Mouse (Mus musculus) urinary bladder, postnatal 36 days (tissue): ENCODE results near the gene Psmc1.

Experiments used
- DNase-seq, 2 experiments: peaks; one replicate each; pipeline ENCODE4 v3.0.0; 2022; ENCODE audit warnings: low spot score in 2 of 2, mixed read lengths in 1 of 2

Psmc1 gene

DNA sequence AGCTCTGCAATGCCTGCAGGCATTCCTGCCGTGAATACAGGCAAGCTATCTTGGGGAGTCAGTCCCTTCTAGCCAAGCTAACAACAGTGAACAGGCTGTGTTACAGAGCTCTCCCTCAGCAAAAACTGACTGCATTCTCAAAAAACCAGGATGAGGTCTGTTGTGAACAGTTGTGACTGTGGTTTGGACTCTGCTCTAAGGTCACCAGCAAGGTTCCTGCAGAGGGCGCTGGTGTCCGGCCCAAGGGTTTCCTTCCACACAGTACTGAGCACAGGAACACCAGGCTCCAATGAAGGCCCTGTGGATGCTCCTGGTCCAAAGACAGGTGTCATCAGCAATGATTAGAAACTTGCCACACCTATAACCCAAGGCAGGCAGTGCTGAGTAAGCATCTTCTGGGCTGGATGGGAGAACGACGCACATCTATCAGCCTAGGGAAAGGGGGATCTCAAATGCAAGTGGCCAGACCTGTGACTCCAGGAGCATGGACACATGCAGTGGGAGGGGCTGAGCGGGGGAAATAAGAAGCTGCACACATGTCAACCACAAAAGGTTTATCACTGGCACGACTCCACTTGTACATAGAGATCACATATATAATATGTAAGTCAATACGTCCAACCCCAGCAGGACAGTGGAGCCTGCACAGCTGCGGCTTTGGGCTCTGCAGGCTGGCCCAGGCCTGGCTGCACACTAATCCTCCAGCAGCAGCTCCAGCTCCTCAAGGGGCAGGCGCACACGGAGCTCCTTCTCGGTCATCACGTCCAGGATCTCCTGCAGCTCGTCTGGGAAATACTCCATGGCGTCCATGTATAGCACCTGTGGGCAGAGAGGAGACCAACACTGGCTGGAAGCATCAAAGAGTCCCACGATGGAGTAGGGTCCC, 15.2 kb downstream of the Psmc1 start:
- no peak for DNase-seq

DNA sequence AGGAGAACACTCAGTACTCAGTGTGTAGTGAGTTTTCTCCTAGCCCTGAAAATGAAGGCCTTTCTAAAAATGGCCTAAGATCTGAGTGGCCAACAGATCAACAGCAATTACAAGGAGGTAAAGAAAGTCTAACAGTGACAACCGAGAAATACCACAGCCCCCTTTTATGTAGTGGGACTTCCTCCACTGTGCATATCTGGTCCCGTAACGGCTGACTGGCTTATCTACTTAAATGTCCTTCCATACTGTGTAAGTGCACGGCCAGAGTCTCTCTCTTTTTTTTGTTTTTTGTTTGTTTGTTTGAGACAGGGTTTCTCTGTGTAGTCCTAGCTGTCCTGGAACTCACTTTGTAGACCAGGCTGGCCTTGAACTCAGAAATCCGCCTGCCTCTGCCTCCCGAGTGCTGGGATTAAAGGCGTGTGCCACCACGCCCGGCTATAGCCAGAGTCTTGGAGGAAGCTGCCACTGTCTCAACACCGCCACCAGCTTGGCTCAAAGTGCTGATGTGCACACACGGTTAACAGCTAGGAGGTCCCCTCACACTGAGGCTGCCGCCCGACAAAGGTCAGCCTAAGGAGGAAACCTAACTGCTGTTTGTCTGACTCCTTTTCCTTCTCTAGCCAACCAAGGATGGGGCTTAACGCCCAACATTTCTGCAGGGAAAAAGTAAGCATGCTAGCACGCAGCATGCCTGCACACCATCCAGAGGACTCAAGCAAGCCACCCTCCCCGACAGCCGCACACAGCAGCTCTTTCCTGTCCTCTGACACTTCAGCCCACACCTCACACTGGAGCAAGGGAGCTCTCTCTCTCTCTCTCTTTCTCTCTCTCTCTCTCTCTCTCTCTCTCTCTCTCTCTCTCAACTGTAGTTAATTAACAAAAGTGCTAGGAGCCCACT, 17.3 kb downstream of the Psmc1 start:
- DNase-seq = no peak

DNA sequence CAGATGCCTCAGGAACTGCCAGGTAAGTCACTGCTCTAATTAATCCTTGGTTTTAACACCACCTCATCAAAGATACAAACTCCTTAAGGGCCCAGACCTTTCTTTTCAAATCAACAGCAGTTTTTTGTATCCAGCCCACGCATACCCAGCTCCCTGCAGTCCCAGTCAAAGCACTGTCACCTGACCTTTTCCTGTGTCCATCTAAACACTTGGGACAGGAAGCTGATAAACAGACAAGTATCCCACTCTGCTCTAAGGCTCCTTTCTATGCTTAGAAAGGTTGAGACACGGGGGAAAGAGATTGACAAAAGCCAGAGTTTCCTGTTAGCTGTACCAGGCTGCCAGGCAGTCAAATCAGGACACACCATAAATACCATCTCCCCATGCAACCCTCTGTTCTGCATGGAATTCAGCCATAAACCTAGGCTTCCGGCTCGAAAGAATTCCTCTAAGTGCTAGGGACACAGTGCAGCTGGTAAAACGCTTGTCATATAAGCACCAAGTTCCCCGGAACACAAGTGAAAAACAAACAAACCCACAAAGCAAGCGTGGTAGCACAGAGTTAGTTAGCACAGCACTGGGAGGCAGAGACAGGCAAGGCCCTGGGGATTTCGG, 18.0 kb downstream of the Psmc1 start:
- no peak for DNase-seq

DNA sequence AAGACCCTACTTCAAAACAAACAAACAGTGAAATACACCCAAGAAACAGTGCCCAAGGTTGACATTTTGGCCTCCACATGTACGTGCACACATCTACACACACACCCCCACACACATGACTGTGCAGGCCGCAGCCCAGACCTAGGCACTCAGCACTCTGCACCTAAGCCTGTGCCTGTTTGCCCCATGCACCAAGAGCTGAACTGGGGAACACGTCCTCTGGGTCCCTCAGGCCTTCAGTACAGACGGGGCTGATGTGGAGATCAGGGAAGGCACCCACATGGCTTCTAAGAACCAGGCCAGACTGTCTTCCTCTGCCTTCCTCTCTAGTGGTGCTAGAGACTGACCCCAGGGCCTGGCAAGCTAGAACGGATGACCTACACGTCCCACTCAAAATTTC, 18.6 kb downstream of the Psmc1 start:
- DNase-seq = no peak

DNA sequence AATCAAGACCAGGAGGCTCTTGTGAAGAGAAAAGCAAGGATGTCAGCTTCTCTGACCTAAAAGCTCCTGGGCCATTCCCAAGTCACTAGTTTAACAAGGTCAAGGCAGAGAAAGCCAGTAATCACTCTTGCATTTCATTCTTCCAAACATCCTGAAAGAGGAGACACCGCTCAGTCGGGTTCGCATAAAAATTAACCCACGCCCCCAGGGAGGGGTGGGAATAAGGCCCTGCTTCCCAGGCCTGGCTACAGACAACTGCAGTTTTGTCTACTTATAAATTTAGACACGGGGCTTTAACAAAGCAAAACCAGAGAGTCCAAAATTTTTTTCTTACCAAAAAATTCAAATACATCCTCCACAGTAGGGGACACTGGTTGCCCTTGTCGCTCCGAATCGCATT, 19.0 kb downstream of the Psmc1 start:
- no peak for DNase-seq

DNA sequence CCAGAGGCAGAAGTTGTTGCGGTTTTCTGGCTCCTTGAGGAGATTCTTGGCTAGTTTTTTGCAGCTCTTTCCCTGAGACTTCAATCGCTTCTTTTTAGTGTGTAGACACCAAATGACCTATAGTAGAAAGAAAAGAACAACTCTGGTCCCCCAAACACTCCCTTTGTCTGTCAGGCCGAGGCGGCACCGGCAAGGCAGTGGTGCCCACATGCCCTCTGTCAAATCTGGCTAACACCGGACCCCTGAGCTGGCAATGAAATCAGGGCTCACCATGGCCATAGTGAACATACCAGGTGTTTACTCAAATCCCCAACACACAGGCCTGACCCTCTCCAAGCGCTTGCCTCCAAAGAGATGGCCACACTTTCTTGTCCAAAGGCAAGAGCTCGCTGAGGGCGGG, 21.2 kb downstream of the Psmc1 start:
- no peak for DNase-seq

DNA sequence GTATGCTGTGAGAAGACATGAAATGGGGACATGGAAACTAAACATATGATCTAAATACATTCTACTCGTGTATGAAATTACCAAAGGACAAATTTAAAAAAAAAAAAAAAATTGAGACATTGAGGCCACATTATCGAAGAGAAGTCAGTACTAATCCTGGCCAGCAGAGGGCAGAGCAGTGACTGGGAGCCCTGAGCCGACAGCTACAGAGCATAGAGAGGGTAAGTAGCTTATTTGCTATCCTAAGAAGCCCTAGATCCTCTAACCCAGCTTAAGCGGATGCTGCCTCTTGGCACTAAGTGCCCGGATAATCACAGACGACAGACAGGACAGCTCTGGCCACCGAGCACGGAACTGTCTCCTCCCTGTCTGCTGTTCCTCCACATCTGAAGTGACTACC, 21.7 kb downstream of the Psmc1 start:
- DNase-seq = peak; percentile 35 to 61

DNA sequence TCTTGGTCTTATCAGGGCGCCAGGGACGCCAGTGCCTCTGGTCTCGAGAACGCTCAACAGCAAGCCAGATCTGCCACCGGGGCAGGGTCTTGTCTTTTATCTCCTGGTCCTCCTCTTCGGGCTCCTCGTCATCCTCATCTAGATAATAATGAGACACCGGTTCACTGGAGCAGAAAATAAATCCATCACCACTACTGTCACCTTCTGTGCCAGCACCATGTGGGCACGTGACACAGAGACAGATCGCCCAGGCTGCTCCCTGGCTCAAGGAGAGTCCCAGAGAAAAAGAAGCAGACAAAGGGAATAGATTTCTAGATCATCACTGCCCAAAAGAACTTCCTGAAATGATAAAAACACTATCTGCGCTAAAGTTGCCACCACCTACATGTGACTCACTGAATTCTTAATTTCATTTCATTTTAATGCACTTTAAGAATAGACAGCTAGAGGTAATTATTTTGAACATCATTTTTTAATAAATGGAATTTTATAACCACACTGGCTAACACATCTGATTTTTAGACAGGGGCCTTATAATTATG, 24.5 kb downstream of the Psmc1 start:
- DNase-seq = no peak

DNA sequence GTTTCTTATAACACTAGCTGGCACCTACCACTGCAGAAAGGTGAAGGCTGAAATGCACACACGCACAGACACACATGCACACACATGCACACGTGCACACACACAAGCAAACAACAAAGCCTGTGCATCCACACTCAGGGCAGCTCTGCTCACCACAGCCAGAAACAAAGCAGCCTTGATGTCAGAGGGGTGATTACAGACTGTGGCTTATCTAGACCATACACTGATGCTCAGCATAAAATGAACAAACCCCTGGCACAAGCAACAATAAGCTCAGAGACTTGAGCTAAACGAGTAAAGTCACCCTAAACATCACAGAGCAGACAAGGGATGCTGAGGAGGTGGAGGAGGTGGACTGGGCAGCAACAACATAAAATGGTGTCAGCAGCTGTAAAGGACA, 25.2 kb downstream of the Psmc1 start:
- no peak for DNase-seq

DNA sequence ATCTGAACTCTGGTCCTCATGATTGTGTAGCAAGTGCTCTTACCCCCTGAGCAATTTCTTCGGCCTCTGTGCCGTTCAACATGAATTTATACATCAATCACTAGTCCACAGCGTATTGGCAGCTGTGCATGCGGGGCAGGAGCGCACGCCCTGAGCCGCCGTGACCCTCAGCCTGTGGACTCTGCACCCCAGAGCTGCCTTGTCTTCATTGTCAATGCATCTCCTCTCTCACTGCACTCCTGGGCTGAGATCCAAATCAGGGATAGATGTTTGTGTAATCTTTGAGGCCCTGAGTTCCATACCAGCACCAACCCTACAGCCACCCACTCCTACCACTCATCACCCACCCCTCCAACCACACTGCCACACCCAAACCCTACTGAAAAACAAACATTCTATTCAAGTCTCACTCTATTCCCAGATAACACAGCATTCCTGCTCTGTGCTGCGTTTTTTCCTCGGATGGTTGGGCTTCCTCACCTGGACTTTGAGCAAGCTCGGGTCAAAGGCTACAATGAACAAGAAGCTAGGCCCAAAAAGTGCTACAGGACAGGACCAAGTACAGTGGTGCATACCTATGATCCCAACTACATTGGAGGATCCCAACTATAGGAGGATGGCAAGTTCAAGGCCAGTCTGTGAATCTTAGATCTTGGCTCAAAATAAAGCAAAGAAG, 33.0 kb downstream of the Psmc1 start:
- DNase-seq = no peak

DNA sequence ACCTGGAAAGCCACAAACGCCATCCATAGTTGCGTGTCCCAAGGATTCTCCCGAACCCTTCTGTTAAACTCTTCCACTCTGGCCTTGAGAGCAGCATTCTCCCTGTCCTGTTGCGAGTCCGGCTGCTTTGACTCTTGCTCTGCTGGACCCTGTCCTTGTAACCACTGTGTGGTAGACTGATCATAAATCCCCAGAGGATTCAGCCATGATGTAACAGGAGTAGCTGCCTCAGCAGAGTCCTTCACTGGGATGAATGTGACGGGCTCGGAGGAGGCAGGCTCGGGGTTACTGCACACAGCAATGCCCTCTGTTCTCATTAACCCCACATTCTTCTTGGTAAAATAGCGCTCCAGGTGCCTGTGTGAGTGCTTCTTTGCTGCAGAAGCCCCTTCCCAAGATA, 33.8 kb downstream of the Psmc1 start:
- DNase-seq = no peak

DNA sequence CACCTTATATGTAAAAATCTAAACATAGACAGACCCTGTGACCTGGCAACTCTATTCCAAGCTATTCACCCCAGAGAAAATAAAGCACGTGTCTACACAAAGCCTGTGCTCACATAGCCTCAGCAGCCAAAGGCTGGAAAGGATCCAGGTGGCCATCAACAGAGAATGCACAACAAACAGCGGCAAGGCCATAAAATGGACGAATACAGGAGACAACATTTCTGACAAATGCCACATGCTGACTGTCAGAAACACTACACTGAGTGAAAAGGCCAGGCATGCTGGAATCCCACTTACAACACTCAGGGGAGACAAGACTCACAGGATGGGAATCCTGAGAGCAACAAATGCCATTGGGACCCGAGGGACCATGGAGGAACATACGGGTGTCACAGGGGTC, 34.3 kb downstream of the Psmc1 start:
- no peak for DNase-seq

DNA sequence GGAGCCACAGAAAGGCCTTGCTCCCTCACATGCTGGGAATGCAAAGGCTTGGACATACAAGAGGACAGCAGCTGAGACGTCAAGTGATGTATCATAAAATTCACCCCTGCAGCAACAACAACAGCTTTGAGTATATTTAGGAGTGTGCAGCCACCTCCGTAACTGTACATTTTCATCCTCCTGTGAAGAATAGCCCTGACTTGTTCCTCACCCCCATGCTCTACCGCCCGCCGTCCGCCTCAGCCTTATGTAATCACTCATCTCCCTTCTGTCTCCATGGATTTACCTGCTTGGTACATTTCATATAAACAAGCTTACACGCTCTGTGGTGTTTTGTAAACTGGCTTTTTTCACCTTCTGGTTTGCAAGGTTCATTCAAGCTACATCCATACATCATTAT, 42.5 kb downstream of the Psmc1 start:
- no peak for DNase-seq

DNA sequence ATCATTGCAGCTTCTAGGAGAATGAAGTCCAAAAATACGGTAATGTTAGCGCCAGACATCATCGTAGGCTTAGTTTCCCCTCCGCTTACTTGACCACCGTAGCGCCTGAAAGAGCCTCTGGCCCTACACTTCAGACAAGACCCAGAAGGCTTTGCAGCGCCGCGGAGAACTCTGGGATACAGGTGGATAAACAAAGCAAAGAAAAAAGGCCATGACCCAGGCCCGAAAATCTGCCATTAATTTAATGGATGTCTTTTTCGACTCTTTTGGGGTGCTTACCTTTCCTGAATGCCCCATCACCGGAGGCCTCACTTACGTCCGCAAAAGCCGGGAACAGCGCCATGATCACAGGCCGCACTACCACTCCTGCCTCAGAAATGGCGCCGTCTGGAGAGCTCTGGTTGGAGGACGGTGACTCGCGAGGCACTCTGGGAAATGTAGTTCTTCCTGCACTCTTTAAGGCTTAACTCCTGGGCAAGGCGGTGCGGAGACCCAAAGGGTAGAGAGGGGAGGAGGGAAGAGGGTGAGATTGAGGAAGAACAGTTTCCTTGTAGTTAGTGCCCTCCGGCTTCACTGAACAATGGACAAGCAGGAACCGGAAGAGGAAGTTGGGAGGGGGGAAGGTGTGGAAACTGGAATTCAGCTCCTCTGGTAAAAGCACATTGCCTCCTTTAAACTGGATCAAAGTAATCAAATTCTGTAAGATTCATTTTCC, 49.5 kb downstream of the Psmc1 start, which contains the start of gene Nrde2:
TSS of gene Nrde2 (minus strand) at position 393 of the 715 bp plus-strand sequence.
- DNase-seq = peak; percentile 86 to 90

DNA sequence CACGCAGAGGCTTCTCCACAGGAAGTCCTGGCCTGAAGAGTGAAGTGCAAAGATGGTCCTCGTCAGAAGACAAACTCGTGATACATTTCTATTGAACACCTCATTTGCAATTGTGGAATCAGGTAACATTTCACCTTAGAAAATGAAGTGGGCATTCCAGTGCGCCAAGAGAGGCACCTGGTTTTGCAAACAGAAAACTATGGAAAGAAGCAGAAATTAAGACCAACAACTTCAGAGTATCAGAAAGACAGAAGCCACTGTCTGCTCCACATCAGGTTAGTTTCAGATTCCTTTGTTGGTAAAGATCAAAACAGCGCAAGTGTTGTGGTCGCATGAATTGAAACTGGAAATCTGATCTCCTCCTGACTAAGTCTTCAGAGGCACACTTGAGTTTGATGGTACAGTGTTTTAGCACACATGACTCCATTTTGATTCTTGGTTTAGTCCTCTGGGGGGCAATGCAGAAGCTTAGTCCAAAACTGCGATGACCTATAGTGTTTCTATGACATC, 55.1 kb downstream of the Psmc1 start:
- no peak for DNase-seq

DNA sequence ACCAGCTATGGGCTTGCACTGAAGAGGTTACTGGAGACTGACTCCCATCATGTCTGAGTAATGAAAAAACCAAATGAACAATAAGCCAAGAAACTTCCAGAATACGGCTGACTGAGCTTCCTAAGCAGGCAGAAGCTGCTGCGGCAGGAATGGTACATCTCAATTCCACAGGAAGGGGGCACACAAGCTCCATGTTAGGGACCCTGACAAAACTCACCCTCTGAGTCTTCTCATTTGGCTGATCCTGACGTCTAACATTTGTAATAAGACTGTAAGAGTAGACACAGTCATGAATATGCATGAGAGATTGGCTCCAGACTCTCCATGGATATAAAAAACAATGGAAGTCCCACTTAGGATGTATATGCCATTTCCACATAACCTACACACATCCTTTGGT, 56.2 kb downstream of the Psmc1 start:
- no peak for DNase-seq

DNA sequence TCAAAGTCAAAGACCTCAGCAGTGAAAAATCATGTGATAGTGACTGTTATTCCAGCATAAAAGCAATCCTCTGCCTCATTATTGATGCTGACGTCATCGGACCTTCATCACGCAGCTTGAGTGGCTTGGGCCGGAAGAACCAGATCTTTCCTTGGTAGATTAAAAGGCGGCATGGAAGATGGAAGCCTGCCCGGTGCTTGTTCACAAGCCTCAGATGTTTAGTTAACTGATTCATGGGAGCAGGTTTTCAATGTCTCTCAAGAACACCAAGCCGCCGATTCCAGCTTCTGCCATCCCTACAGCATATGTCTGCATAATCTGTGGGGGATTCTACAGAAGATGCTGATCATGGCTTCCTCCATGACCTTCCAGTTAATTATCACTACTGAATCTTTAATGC, 57.0 kb downstream of the Psmc1 start:
- DNase-seq = no peak

DNA sequence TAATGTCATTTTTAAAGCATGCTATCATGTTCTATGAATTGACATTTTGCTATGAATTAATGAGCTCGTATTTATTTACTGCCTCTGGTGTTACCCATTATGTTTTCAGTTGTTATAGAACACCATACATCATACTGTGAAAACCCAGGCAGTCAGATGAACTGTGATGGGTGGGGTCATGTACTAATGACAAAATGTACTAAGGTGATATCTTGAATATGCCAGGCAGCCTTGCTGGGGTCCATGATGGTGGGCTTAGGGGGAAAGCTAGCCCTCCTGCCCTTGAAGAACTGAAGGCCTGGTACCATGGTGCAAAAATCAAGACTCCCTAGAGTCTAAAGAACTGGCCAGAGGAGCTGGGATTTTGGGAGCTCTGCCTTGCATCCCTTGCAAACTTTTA, 57.5 kb downstream of the Psmc1 start:
- DNase-seq = no peak

DNA sequence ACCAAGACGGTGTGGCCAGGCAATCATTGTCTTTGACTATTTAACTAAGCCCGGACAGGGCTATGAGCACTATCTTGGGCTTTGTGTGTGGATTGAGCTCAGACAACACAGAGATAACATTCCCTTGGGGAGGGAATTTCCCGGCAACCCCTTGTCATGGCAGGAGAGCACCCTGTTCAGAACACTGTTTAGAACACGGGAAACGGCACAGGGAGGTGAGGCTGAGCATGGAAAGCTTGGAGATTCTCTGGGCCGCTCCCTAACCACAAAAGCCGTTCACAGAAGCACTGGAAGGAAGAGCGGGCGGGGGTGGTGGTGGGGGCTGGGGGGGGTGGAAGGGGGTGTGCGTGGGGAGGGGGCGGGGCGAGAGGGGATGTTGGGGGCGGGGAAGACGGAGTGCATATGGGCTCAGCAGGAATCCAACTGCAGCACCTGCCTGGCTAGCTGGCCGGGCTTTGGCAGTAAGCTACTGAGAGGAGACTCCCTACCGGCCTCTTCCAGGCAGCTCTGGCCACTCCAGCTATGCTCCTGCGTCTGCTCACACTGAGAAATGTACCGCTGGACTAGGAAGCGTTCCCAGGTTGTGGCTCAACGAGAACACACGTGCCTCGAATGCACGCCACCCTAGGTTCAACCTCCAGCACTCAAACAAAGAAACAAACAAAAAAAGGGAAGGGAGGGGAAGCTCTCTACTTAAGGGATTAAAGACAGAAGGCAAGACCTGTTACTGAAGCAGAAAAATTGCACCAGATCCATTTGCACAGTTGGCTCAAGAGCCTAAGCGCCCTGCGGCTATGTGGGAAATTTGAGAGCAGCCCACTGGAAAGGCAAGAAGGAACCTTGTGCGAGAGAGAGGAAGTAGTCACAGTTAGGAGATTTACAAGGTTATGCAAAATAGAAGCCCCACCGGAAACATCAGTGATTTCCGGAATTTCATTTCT, 58.2 kb downstream of the Psmc1 start:
- peak in 1 of 2 experiments; percentile 9 for DNase-seq
